Mouse (Mus musculus): ENCODE data around the gene Gna14. TPM values are rescaled to one million over a fixed set of nuclear protein-coding genes. Genes with fewer than 3 reads are reported as not detected.

Gna14 gene
- polyA plus RNA-seq (2015; fragmentation: Nextera tagmentation; extraction: Ambion mirVana): 0.45 and 0.74 TPM in 2 replicates

DNA sequence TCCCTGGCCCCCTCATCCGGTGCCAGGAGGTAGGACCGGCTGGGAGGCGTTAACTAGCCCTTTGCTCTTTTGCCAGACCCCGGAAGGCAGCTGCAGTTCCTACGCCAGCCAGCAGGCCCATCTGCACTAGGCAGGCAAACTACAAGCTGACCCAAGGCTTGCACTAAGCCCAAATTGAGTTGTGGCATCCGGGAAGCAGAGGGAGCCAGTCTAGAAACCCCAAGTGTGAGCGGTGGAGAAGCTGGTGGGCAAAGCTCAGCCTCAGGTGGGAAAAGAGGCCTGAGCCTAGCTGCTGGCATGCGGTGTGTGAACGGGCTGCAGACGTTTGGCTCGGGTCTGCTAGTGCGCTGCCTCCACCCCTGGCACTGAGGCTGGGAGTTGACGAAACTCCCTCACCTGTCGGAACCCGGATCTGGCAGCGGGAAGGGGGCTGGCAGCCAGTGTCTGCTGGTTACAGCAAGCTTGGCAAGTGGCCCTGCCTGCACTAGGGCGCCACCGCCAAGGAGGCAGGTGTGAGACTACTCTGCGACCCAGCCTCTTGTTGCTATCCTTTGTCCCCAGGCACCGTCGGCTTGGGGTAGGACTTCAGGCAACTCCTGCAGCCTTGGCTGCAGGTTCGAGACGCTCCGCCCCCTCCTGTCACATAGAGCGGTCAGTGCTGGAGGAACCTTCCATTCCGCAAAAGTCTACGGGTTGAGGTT is at the start of gene Gna14:
Gene Gna14 (plus strand): TSS at position 232 of the 701 bp plus-strand sequence.
- WGBS: 2% methylated on average over 27 of the region's 27 CpGs
- Histone ChIP-seq H3K4me1 (replicated peaks) (peaks cover 28% of the 10 kb centered on the region), H3K9me3 (no peaks in the 10 kb centered on the region), H3K4me2 (peak within 1 kb of the TSS; percentile 72), H3K27me3 (peaks cover 54% of the 10 kb centered on the region), H3K36me3 (no peaks in the 10 kb centered on the region), H3K27ac (replicated peaks) (no peak within 1 kb of the TSS), H3K9ac (peak within 1 kb of the TSS; percentile 63), H3K4me3 (peak within 1 kb of the TSS; percentile 40)
- ATAC-seq (ENCODE audit: low read depth): peak; percentile 41

DNA sequence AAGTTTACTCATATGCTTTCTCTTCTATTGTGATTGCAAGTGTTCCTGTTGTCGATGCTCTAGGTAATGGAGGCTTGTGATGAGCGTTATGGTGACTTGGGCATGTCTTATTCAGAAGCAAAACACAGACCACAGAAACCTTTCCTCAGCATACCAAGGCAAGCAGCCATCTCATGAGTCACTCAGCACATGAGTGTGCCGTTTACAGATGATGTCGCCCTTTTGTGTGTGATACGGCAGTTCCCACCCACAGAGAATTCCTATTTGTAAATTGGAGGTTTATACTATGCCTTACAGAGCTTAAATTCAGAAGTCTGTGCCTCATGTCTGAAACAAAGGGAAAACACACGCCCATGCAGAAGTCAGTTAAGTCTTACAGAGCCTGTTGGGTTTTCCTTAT is 49.0 kb upstream of the Gna14 start:
- 69% methylated on average over 6 of the region's 6 CpGs for WGBS

DNA sequence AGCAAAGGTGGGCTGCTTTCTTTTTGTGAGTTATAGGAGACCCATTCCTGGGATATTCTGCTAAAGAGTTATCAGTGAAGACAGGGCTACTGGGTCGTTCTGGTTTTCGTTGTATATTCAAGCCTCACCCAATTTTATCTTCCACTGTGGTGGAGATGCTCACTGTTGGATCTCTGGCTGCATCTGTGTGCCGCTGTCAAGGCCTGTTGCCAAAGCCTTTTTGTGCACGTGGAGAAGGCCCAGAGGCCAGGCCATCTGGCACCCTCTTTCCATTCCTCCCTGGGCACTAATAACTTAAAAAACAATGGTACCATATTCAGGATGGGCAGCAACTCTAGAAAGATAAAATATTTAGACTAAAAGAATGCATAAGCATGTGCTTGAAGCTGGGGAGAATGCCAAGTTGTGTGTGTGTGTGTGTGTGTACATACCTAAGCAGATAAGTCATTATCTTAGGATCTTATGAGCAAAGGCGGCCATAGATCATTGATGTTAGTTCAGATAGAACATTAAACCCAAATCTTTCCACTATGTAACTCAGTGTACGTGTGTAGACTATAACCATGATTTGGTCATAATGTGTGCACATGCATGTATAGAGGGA is 45.3 kb upstream of the Gna14 start:
- Histone ChIP-seq H3K4me2 (no peak overlapping the region), H3K27me3 (no peaks in the 10 kb centered on the region), H3K9ac (no peak overlapping the region), H3K36me3 (peaks cover 15% of the 10 kb centered on the region), H3K9me3 (no peaks in the 10 kb centered on the region), H3K4me3 (no peak overlapping the region), H3K27ac (replicated peaks) (no peak overlapping the region), H3K4me1 (replicated peaks) (peaks cover 24% of the 10 kb centered on the region)
- 72% methylated on average over 6 of the region's 6 CpGs for WGBS
- ATAC-seq (ENCODE audit: low read depth): no peak

More for the DNA sequence above, 49.0 kb upstream of the Gna14 start:
- no peaks in the 10 kb centered on the region for H3K9me3 ChIP-seq
- H3K9ac ChIP-seq: no peak overlapping the region
- no peak overlapping the region for H3K27ac ChIP-seq (replicated peaks)
- no peak overlapping the region for H3K4me3 ChIP-seq
- no peaks in the 10 kb centered on the region for H3K27me3 ChIP-seq
- no peak for ATAC-seq (ENCODE audit: low read depth)
- H3K4me1 ChIP-seq (replicated peaks): peaks cover 55% of the 10 kb centered on the region
- H3K4me2 ChIP-seq: no peak overlapping the region
- peaks cover 18% of the 10 kb centered on the region for H3K36me3 ChIP-seq

DNA sequence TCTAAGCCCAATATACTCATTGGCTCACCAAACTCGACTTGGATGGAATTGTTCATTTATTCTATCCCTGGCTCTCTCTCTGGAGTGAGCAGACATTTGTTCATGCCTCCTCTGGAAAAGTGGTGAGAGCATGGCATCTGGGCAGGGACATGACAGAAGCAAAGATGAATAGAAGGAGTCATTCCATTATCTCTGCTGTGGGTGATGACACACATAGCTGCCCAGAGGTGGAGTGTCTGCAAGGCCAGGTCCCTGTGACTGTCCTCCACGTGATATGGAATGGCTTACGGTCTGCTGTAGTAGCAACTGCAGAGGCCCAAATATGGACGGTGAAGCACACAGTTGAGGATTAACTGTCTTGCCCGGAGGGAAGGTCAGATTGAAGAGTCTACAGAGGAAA is 41.2 kb upstream of the Gna14 start:
- no peak overlapping the region for H3K27ac ChIP-seq (replicated peaks)
- WGBS: 87% methylated on average over 5 of the region's 5 CpGs
- no peak overlapping the region for H3K9ac ChIP-seq
- H3K4me1 ChIP-seq (replicated peaks): peaks cover 10% of the 10 kb centered on the region
- H3K36me3 ChIP-seq: peaks cover 5% of the 10 kb centered on the region; the same call in 1 of the 2 replicates
- H3K4me3 ChIP-seq: no peak overlapping the region
- ATAC-seq (ENCODE audit: low read depth): no peak
- H3K27me3 ChIP-seq: no peaks in the 10 kb centered on the region
- H3K4me2 ChIP-seq: no peak overlapping the region
- no peaks in the 10 kb centered on the region for H3K9me3 ChIP-seq

DNA sequence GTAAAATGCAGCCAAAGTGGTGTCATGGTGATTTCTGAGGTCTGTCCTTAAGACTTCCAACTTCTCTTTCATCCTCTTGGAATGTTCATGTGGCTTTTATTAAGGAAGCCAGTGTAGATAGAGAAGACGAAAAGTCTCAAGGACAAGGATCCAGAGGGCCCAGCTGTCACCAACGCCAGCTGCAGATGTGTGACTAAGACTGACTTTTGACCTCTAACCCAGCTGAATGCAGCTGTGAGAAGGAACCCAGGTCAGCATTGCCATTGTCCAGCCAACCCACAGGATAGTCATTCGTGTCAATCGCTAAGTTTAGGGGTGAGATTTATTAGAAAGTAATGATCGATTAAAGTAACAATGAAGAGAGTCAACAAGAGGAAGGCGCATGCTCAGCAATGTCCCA is 32.5 kb upstream of the Gna14 start:
- H3K27ac ChIP-seq (replicated peaks): no peak overlapping the region
- H3K36me3 ChIP-seq: no peaks in the 10 kb centered on the region
- H3K4me1 ChIP-seq (replicated peaks): no peaks in the 10 kb centered on the region
- no peak overlapping the region for H3K9ac ChIP-seq
- no peak overlapping the region for H3K4me3 ChIP-seq
- no peak overlapping the region for H3K4me2 ChIP-seq
- ATAC-seq (ENCODE audit: low read depth): no peak
- H3K27me3 ChIP-seq: no peaks in the 10 kb centered on the region
- H3K9me3 ChIP-seq: no peaks in the 10 kb centered on the region
- 86% methylated on average over 6 of the region's 6 CpGs for WGBS

DNA sequence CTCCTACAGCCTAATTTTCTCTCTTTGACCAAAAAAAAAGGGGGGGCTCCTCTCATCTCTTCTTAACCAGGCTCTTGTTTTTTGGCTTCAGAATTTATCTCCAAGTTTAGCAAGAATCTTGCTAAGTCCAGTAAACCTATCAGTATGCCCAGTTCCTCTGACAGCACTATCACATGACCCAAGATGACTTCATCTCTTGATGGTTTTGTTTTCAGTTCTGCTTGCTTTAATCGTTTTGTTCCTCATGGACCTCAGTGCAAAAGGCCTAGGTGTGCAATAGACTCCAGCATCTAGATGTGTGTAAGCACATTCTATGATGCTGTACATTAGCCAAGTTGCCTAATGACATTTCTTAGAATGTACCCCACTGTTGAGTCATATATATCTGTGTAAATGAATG is 27.8 kb upstream of the Gna14 start:
- 83% methylated on average over 1 of the region's 1 CpGs for WGBS
- no peak overlapping the region for H3K4me2 ChIP-seq
- H3K27ac ChIP-seq (replicated peaks): no peak overlapping the region
- ATAC-seq (ENCODE audit: low read depth): no peak
- H3K4me3 ChIP-seq: no peak overlapping the region
- H3K9me3 ChIP-seq: no peaks in the 10 kb centered on the region
- H3K4me1 ChIP-seq (replicated peaks): no peaks in the 10 kb centered on the region
- H3K9ac ChIP-seq: no peak overlapping the region
- no peaks in the 10 kb centered on the region for H3K27me3 ChIP-seq
- no peaks in the 10 kb centered on the region for H3K36me3 ChIP-seq

DNA sequence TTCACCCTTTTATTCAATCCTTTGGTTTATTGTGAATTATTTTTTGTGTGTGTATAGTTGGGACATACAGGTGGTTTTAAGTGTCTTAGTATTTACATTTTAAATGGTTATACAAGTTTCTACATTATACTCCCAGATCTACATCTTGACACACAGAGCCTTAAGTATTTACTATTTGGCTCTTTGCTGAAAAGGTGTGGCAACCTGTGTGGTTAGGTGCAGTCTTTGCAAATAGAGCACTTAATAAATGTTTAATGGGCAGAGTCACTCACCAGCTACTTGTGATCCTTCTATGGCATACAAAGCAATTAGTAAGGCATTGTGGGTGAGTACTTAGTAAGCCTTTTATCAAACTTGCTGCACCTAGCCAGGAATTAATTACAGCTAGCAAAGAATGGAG is 24.3 kb upstream of the Gna14 start:
- ATAC-seq (ENCODE audit: low read depth): no peak
- no peaks in the 10 kb centered on the region for H3K9me3 ChIP-seq
- H3K27me3 ChIP-seq: no peaks in the 10 kb centered on the region
- H3K27ac ChIP-seq (replicated peaks): no peak overlapping the region
- H3K4me3 ChIP-seq: no peak overlapping the region
- no peaks in the 10 kb centered on the region for H3K4me1 ChIP-seq (replicated peaks)
- H3K9ac ChIP-seq: no peak overlapping the region
- H3K4me2 ChIP-seq: no peak overlapping the region
- H3K36me3 ChIP-seq: no peaks in the 10 kb centered on the region

DNA sequence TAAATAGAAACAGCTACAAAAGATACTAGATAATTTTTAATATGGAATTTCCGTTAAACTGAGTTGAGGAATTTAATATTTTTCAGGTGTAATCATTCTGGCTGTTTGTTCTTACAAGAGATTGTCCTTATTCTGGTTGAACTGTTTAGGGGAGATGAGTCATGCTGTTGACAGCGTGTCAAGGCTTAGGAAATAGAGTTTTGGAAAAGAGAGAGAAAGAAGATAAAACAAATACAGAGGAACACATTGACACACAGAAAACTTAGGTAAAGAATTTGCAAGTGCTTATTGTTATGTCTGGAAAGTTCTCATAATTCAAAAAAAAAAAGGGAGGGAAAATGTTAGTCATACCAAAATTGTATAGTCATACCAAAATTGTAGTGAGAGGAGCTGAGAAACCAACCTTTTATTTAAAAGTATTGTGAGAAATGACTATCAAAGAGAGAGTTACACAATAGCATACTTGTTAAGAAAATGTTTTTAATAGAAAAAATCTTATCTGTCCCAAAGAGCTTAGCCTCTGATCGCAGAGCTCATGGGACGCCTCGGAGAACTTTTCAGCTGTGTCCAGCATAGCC is 17.4 kb upstream of the Gna14 start:
- Histone ChIP-seq H3K4me1 (replicated peaks) (no peaks in the 10 kb centered on the region), H3K27ac (replicated peaks) (no peak overlapping the region), H3K36me3 (no peaks in the 10 kb centered on the region), H3K4me3 (no peak overlapping the region), H3K27me3 (no peaks in the 10 kb centered on the region), H3K9ac (no peak overlapping the region), H3K9me3 (no peaks in the 10 kb centered on the region), H3K4me2 (no peak overlapping the region)
- ATAC-seq (ENCODE audit: low read depth): no peak
- WGBS: 94% methylated on average over 5 of the region's 5 CpGs

DNA sequence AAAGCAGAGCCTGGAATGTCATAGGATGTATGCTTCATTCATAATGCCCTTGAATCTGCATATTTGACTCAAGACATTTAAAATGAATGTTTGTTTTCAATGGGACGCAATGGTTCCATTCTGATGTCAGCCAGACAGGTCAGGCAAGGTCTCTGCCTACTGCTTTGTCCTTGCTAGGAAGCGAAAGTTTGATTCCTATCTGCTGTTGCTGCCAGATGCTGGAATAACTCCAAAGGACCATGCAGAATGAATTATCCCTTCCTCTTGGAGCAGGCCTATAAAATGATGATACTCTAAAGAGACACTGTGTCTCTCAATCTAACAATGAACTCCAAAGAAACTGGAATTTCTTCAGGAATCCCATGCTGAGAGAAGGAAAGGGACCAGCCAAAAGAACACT is 10.0 kb upstream of the Gna14 start:
- WGBS: 92% methylated on average over 2 of the region's 2 CpGs

DNA sequence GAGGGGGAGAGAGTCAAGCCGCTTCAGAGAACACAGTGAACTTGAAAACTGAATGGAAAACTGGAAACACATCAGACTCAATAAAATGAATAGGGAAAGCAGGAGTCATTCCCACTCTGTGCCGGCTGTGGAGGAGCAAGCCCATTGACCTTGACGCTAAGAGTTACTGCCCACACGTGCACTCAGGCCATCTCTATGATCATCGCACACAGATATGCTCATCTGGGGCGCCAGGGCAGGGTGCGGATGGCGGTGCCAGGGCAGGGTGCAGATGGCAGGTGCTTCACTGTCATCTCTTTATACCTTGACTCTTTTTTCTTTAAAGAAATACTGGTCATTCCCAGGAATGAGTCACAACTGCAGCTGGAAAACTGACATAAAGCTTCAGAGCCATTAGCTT is 4.2 kb upstream of the Gna14 start:
- no peak overlapping the region for H3K4me2 ChIP-seq
- ATAC-seq (ENCODE audit: low read depth): no peak
- H3K9me3 ChIP-seq: peaks cover 13% of the 10 kb centered on the region; the same call in 1 of the 2 replicates
- H3K36me3 ChIP-seq: no peaks in the 10 kb centered on the region
- no peak overlapping the region for H3K9ac ChIP-seq
- peaks cover 26% of the 10 kb centered on the region for H3K27me3 ChIP-seq
- no peak overlapping the region for H3K4me3 ChIP-seq
- H3K4me1 ChIP-seq (replicated peaks): peaks cover 13% of the 10 kb centered on the region
- no peak overlapping the region for H3K27ac ChIP-seq (replicated peaks)
- WGBS: 71% methylated on average over 8 of the region's 8 CpGs

More for the DNA sequence above, 10.0 kb upstream of the Gna14 start:
- no peak overlapping the region for H3K9ac ChIP-seq
- H3K4me2 ChIP-seq: no peak overlapping the region
- H3K27ac ChIP-seq (replicated peaks): no peak overlapping the region
- no peak for ATAC-seq (ENCODE audit: low read depth)
- no peaks in the 10 kb centered on the region for H3K36me3 ChIP-seq
- peaks cover 13% of the 10 kb centered on the region; the same call in 1 of the 2 replicates for H3K9me3 ChIP-seq
- H3K27me3 ChIP-seq: no peaks in the 10 kb centered on the region
- H3K4me3 ChIP-seq: no peak overlapping the region
- H3K4me1 ChIP-seq (replicated peaks): no peaks in the 10 kb centered on the region

DNA sequence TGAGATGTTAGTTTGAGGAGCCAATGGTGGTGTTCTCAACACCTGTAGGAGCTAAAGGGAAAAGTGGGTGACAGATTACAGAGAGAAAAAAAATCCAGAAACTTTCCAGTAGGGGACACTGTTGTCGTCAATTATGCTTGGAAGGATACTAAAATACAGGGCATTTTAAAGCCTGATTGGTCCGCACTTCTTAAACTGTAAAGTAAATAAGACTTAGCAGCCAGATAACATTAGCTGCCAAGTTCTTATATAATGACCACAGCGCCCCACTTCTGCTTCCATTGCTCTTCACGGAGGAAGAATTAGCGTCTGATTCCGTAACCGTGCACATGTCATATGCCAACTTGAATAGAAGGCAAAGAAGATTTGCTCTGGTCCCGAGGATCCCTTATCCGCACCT is 683 bp upstream of the Gna14 start:
- H3K27me3 ChIP-seq: peaks cover 54% of the 10 kb centered on the region
- no peak overlapping the region for H3K27ac ChIP-seq (replicated peaks)
- H3K4me3 ChIP-seq: peak overlapping the region; percentile 40
- H3K9me3 ChIP-seq: no peaks in the 10 kb centered on the region
- no peaks in the 10 kb centered on the region for H3K36me3 ChIP-seq
- WGBS: 31% methylated on average over 9 of the region's 9 CpGs
- peaks cover 27% of the 10 kb centered on the region for H3K4me1 ChIP-seq (replicated peaks)
- no peak overlapping the region for H3K9ac ChIP-seq
- ATAC-seq (ENCODE audit: low read depth): no peak
- H3K4me2 ChIP-seq: peak overlapping the region; percentile 72

DNA sequence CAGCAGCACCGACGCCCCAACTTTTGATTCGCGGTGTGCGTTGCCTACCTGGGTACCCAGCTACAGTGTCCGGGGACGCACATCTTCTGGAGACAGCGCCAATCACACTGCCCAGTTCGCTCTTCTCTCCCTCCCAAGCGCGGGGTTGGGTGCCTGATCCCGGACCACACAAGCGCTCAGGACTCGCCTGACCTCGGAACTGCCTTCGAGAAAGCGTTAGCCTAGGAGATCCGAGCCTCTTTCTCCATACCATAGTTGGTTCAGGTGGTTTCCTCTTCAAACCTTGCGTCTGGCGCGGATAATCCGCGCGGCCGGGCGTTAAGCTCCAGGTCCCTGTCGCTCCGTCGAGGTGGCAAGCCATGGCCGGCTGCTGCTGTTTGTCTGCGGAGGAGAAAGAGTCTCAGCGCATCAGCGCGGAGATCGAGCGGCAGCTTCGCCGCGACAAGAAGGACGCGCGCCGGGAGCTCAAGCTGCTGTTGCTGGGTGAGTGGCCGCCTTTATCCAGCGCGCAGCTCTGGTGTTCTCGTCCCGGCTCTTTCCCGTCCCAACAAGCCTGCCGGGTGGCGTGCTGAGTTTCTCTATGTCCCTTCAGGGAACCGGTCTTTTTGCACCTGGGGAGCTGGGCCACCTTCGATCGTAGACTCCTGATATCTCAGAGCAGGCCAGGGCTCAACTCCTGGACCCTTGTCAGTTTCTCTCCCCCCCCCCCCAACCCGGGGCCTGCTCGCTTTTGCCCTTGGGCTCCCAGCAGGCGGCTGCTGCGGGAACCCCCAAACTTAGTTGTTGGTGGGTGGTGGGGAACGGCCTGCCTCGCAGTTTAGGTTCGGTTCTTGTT is 990 bp downstream of the Gna14 start:
- WGBS: 2% methylated on average over 61 of the region's 61 CpGs
- H3K4me1 ChIP-seq (replicated peaks): peaks cover 28% of the 10 kb centered on the region
- H3K9ac ChIP-seq: peak overlapping the region; percentile 63
- peak overlapping the region; percentile 40 for H3K4me3 ChIP-seq
- peak; percentile 48; the same call in 1 of the 2 replicates for ATAC-seq (ENCODE audit: low read depth)
- no peak overlapping the region for H3K27ac ChIP-seq (replicated peaks)
- H3K27me3 ChIP-seq: peaks cover 54% of the 10 kb centered on the region
- H3K9me3 ChIP-seq: no peaks in the 10 kb centered on the region
- H3K4me2 ChIP-seq: peak overlapping the region; percentile 72
- H3K36me3 ChIP-seq: no peaks in the 10 kb centered on the region

All from neural tube, embryonic 13.5 days (tissue).